Mouse (Mus musculus): ENCODE results near the gene Ambra1. TPM values are rescaled to one million over a fixed set of nuclear protein-coding genes. Genes with fewer than 3 reads are reported as not detected.

The Ambra1 gene
- polyA plus RNA-seq, 1 experiment: 14.3 TPM

DNA sequence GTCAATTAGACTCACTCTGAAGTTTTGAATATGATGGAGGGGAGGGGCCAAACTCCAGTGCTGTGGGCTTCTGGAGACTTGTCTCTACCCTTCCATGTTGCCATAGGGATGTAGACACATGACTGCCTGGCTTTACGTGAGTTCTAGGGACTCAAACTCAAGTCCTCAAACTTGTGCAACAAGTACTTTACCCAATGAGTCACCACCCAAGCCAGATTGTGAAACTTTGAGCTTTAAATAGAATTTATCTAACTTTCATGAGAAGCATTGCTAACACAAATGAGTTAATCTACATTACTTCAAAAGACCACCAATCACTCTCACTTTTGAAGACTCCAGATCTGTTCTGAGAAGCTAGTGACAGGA, 33.7 kb upstream of the Ambra1 start:
- no peak overlapping the region for H3K4me3 ChIP-seq (ENCODE audit: insufficient read depth, poor library complexity, severe bottlenecking)
- TF ChIP-seq CTCF (IDR thresholded peaks at IDR 0.05; ENCODE audit: control insufficient read depth, insufficient read depth, insufficient read length): no peak
- no peak for TF ChIP-seq MYOD1 (IDR thresholded peaks at IDR 0.05; ENCODE audit: control insufficient read depth, insufficient read length, low read depth)
- peak; percentile 69 for TF ChIP-seq CEBPB (IDR thresholded peaks at IDR 0.05; ENCODE audit: low read depth)
- TF ChIP-seq FOSL1 (IDR thresholded peaks at IDR 0.05; ENCODE audit: insufficient read depth, low read length, poor library complexity, severe bottlenecking): no peak
- TF ChIP-seq MYOG (IDR thresholded peaks at IDR 0.05; ENCODE audit: control insufficient read depth, extremely low read depth, insufficient read length): no peak
- no peak for TF ChIP-seq USF1 (IDR thresholded peaks at IDR 0.05; ENCODE audit: low read depth)
- H3K36me3 ChIP-seq (ENCODE audit: control insufficient read depth, insufficient read depth): peaks cover 12% of the 10 kb centered on the region
- no peaks in the 10 kb centered on the region for H3K79me3 ChIP-seq (ENCODE audit: low read depth)
- H3ac ChIP-seq (ENCODE audit: control insufficient read depth, insufficient read length, low read depth): no peak overlapping the region
- no peaks in the 10 kb centered on the region for H3K27me3 ChIP-seq (ENCODE audit: control insufficient read depth, insufficient read depth, insufficient read length)
- H3K79me2 ChIP-seq (ENCODE audit: control insufficient read depth, insufficient read depth): no peaks in the 10 kb centered on the region

DNA sequence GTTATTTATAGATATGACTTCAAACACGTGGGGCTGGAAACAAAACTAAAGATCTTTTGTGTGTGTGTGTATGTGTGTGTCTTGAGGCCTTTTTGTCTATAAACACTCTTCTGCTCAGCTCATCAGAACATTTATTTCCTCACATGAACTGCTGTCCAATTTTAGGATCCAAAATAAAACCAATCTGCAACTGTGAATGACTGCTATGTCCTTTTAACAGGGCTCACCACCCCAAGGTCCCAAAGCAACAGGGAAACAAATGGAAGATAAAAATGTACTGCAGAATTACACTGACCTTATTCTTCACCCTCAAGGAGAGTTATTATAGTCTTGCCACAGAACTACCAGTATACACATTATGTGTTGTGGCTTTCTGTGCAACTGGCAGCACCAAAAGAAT, 30.7 kb upstream of the Ambra1 start:
- Histone ChIP-seq H3K4me3 (ENCODE audit: insufficient read depth, poor library complexity, severe bottlenecking) (no peak overlapping the region), H3K27me3 (ENCODE audit: control insufficient read depth, insufficient read depth, insufficient read length) (no peaks in the 10 kb centered on the region), H3K79me2 (ENCODE audit: control insufficient read depth, insufficient read depth) (no peaks in the 10 kb centered on the region), H3ac (ENCODE audit: control insufficient read depth, insufficient read length, low read depth) (no peak overlapping the region), H3K79me3 (ENCODE audit: low read depth) (no peaks in the 10 kb centered on the region), H3K36me3 (ENCODE audit: control insufficient read depth, insufficient read depth) (peaks cover 5% of the 10 kb centered on the region)
- TF ChIP-seq CEBPB (IDR thresholded peaks at IDR 0.05; ENCODE audit: low read depth): no peak
- TF ChIP-seq MYOD1 (IDR thresholded peaks at IDR 0.05; ENCODE audit: control insufficient read depth, insufficient read length, low read depth): no peak

GRCm38 (mm10) chr2:91701366-91701765, 28.6 kb upstream of the Ambra1 start:
- Histone ChIP-seq H3ac (ENCODE audit: control insufficient read depth, insufficient read length, low read depth) (no peak overlapping the region), H3K79me3 (ENCODE audit: low read depth) (no peaks in the 10 kb centered on the region), H3K27me3 (ENCODE audit: control insufficient read depth, insufficient read depth, insufficient read length) (no peaks in the 10 kb centered on the region), H3K36me3 (ENCODE audit: control insufficient read depth, insufficient read depth) (no peaks in the 10 kb centered on the region), H3K4me3 (ENCODE audit: insufficient read depth, poor library complexity, severe bottlenecking) (no peak overlapping the region), H3K79me2 (ENCODE audit: control insufficient read depth, insufficient read depth) (no peaks in the 10 kb centered on the region)
- TF ChIP-seq CTCF (IDR thresholded peaks at IDR 0.05; ENCODE audit: control insufficient read depth, insufficient read depth, insufficient read length) (no peak), USF1 (IDR thresholded peaks at IDR 0.05; ENCODE audit: low read depth) (no peak), FOSL1 (IDR thresholded peaks at IDR 0.05; ENCODE audit: insufficient read depth, low read length, poor library complexity, severe bottlenecking) (no peak), MAX (IDR thresholded peaks at IDR 0.05) (no peak), MYOG (IDR thresholded peaks at IDR 0.05; ENCODE audit: control insufficient read depth, extremely low read depth, insufficient read length) (no peak), MYOD1 (IDR thresholded peaks at IDR 0.05; ENCODE audit: control insufficient read depth, insufficient read length, low read depth) (no peak), CEBPB (IDR thresholded peaks at IDR 0.05; ENCODE audit: low read depth) (no peak)

- H3K27me3 ChIP-seq (ENCODE audit: control insufficient read depth, insufficient read depth, insufficient read length): no peaks in the 10 kb centered on the region
- no peak overlapping the region for H3K4me3 ChIP-seq (ENCODE audit: insufficient read depth, poor library complexity, severe bottlenecking)
- peaks cover 5% of the 10 kb centered on the region for H3K79me3 ChIP-seq (ENCODE audit: low read depth)
- H3ac ChIP-seq (ENCODE audit: control insufficient read depth, insufficient read length, low read depth): no peak overlapping the region
- no peaks in the 10 kb centered on the region for H3K36me3 ChIP-seq (ENCODE audit: control insufficient read depth, insufficient read depth)
- peaks cover 11% of the 10 kb centered on the region for H3K79me2 ChIP-seq (ENCODE audit: control insufficient read depth, insufficient read depth)
- TF ChIP-seq MYOG (IDR thresholded peaks at IDR 0.05; ENCODE audit: control insufficient read depth, extremely low read depth, insufficient read length) (no peak), CTCF (IDR thresholded peaks at IDR 0.05; ENCODE audit: control insufficient read depth, insufficient read depth, insufficient read length) (no peak), MYOD1 (IDR thresholded peaks at IDR 0.05; ENCODE audit: control insufficient read depth, insufficient read length, low read depth) (no peak), FOSL1 (IDR thresholded peaks at IDR 0.05; ENCODE audit: insufficient read depth, low read length, poor library complexity, severe bottlenecking) (no peak)
These were observed 24.2 kb upstream of the Ambra1 start for GRCm38 (mm10) chr2:91705736-91706135.

GRCm38 (mm10) chr2:91706456-91706855, 23.5 kb upstream of the Ambra1 start:
- TF ChIP-seq MYOG (IDR thresholded peaks at IDR 0.05; ENCODE audit: control insufficient read depth, extremely low read depth, insufficient read length) (no peak), CEBPB (IDR thresholded peaks at IDR 0.05; ENCODE audit: low read depth) (no peak), USF1 (IDR thresholded peaks at IDR 0.05; ENCODE audit: low read depth) (no peak), CTCF (IDR thresholded peaks at IDR 0.05; ENCODE audit: control insufficient read depth, insufficient read depth, insufficient read length) (no peak), MAX (IDR thresholded peaks at IDR 0.05) (no peak), MYOD1 (IDR thresholded peaks at IDR 0.05; ENCODE audit: control insufficient read depth, insufficient read length, low read depth) (no peak), FOSL1 (IDR thresholded peaks at IDR 0.05; ENCODE audit: insufficient read depth, low read length, poor library complexity, severe bottlenecking) (no peak)
- H3ac ChIP-seq (ENCODE audit: control insufficient read depth, insufficient read length, low read depth): no peak overlapping the region
- no peaks in the 10 kb centered on the region for H3K36me3 ChIP-seq (ENCODE audit: control insufficient read depth, insufficient read depth)
- peaks cover 5% of the 10 kb centered on the region for H3K79me3 ChIP-seq (ENCODE audit: low read depth)
- H3K79me2 ChIP-seq (ENCODE audit: control insufficient read depth, insufficient read depth): peaks cover 15% of the 10 kb centered on the region
- no peak overlapping the region for H3K4me3 ChIP-seq (ENCODE audit: insufficient read depth, poor library complexity, severe bottlenecking)
- H3K27me3 ChIP-seq (ENCODE audit: control insufficient read depth, insufficient read depth, insufficient read length): no peaks in the 10 kb centered on the region

DNA sequence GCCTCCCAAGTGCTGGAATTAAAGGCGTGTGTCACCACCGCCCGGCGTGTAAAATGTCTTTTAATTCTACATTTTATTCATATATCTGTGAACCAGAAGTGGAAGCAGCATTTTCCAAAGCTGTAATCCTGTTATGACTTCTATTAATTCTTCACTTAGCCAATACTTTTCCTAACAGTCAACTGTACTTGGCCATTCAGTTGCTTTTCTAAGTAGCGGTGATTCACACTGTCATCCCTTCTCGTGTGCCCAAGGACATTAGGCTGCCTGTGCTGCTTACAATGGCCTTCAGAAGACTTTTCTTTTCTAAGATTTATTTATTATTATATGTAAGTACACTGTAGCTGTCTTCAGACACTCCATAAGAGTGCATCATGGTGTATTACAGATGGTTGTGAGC, 21.6 kb upstream of the Ambra1 start:
- no peaks in the 10 kb centered on the region for H3K27me3 ChIP-seq (ENCODE audit: control insufficient read depth, insufficient read depth, insufficient read length)

More for the DNA sequence above, 21.6 kb upstream of the Ambra1 start:
- no peak overlapping the region for H3K4me3 ChIP-seq (ENCODE audit: insufficient read depth, poor library complexity, severe bottlenecking)
- TF ChIP-seq MAX (IDR thresholded peaks at IDR 0.05): no peak
- TF ChIP-seq MYOG (IDR thresholded peaks at IDR 0.05; ENCODE audit: control insufficient read depth, extremely low read depth, insufficient read length): no peak
- TF ChIP-seq USF1 (IDR thresholded peaks at IDR 0.05; ENCODE audit: low read depth): no peak
- TF ChIP-seq MYOD1 (IDR thresholded peaks at IDR 0.05; ENCODE audit: control insufficient read depth, insufficient read length, low read depth): no peak
- TF ChIP-seq CEBPB (IDR thresholded peaks at IDR 0.05; ENCODE audit: low read depth): no peak
- no peak for TF ChIP-seq CTCF (IDR thresholded peaks at IDR 0.05; ENCODE audit: control insufficient read depth, insufficient read depth, insufficient read length)
- no peak for TF ChIP-seq FOSL1 (IDR thresholded peaks at IDR 0.05; ENCODE audit: insufficient read depth, low read length, poor library complexity, severe bottlenecking)
- H3ac ChIP-seq (ENCODE audit: control insufficient read depth, insufficient read length, low read depth): no peak overlapping the region
- no peaks in the 10 kb centered on the region for H3K36me3 ChIP-seq (ENCODE audit: control insufficient read depth, insufficient read depth)
- peaks cover 17% of the 10 kb centered on the region for H3K79me2 ChIP-seq (ENCODE audit: control insufficient read depth, insufficient read depth)
- H3K79me3 ChIP-seq (ENCODE audit: low read depth): peaks cover 7% of the 10 kb centered on the region

All from C2C12 (cell line).